Mouse (Mus musculus): Measurements from ENCODE around the gene Farsb.

- TF ChIP-seq USF1 (IDR thresholded peaks at IDR 0.05; ENCODE audit: low read depth, low read length) (no peak), POLR2A (IDR thresholded peaks at IDR 0.05; ENCODE audit: control insufficient read depth in 1 of 2, insufficient read depth in 1 of 2, low read depth in 1 of 2, low read length in 2 of 2, poor library complexity in 1 of 2) (no peak), CTCF (IDR thresholded peaks at IDR 0.05 in 2 of 3, conservative IDR thresholded peaks at IDR 0.05 in 1 of 3; ENCODE audit: control insufficient read depth in 1 of 3, insufficient read depth in 1 of 3, low read depth in 2 of 3, low read length in 3 of 3, poor library complexity in 1 of 3, severe bottlenecking in 1 of 3) (no peak)
Measured at GRCm38 (mm10) chr1:78452544-78452943, 36.2 kb downstream of the Farsb start.
